Mouse (Mus musculus) heart, adult 8-10 months (tissue): Measurements from ENCODE around the gene Serp1. TPM values are rescaled to one million over a fixed set of nuclear protein-coding genes. Genes with fewer than 3 reads are reported as not detected.

ENCODE experiments used
- DNase-seq: peaks from one replicate; pipeline ENCODE4 v3.0.0; 2022; ENCODE audit warnings: low spot score
- total RNA-seq, 4 experiments: library from RNA; stranded (reverse); gene quantifications; 2 replicates each; pipeline ENCODE4 v1.2.4; 2022

Serp1 gene
- total RNA-seq: 10 to 100 TPM in 2 of 4 experiments, 1 to 10 TPM in 2; 8.8 to 14.1 (median 9.6) TPM

- peak; percentile 99 for DNase-seq
These were observed at the start of gene Serp1, which contains the start of gene Eif2a for GRCm38 (mm10) chr3:58525652-58526407. TSS of gene Serp1 (minus strand) at chr3:58525892. TSS of gene Eif2a (plus strand) at chr3:58525821.

GRCm38 (mm10) chr3:58570821-58571220 lies 45.1 kb upstream of the Serp1 start:
- DNase-seq: no peak

- no peak for DNase-seq
These were observed 35.7 kb upstream of the Serp1 start for GRCm38 (mm10) chr3:58561437-58561836.

GRCm38 (mm10) chr3:58559887-58560286 lies 34.2 kb upstream of the Serp1 start:
- no peak for DNase-seq

- no peak for DNase-seq
These were observed 31.0 kb upstream of the Serp1 start for GRCm38 (mm10) chr3:58556649-58557048.

- DNase-seq: no peak
These were observed 26.5 kb upstream of the Serp1 start for GRCm38 (mm10) chr3:58552001-58552811.

GRCm38 (mm10) chr3:58536573-58536972 lies 10.9 kb upstream of the Serp1 start:
- DNase-seq: no peak

- no peak for DNase-seq
These were observed 681 bp upstream of the Serp1 start for GRCm38 (mm10) chr3:58526408-58526737.

- no peak for DNase-seq
These were observed 526 bp downstream of the Serp1 start for GRCm38 (mm10) chr3:58525166-58525565.

- no peak for DNase-seq
These were observed 1.4 kb downstream of the Serp1 start for GRCm38 (mm10) chr3:58524246-58524645.

GRCm38 (mm10) chr3:58523386-58523785 lies 2.3 kb downstream of the Serp1 start:
- DNase-seq: no peak

GRCm38 (mm10) chr3:58521361-58521760 lies 4.3 kb downstream of the Serp1 start:
- DNase-seq: no peak

GRCm38 (mm10) chr3:58520286-58520685 lies 5.4 kb downstream of the Serp1 start:
- DNase-seq: peak; percentile 23

- DNase-seq: no peak
These were observed 6.2 kb downstream of the Serp1 start for GRCm38 (mm10) chr3:58519536-58519935.

- DNase-seq: no peak
These were observed 6.7 kb downstream of the Serp1 start for GRCm38 (mm10) chr3:58518962-58519361.

- DNase-seq: no peak
These were observed 7.9 kb downstream of the Serp1 start for GRCm38 (mm10) chr3:58517800-58518199.

- no peak for DNase-seq
These were observed 8.4 kb downstream of the Serp1 start for GRCm38 (mm10) chr3:58517258-58517657.

- no peak for DNase-seq
These were observed 9.1 kb downstream of the Serp1 start for GRCm38 (mm10) chr3:58516602-58516976.

- DNase-seq: no peak
These were observed 9.6 kb downstream of the Serp1 start for GRCm38 (mm10) chr3:58515947-58516601.

GRCm38 (mm10) chr3:58513483-58513882 lies 12.2 kb downstream of the Serp1 start:
- no peak for DNase-seq

- no peak for DNase-seq
These were observed 13.0 kb downstream of the Serp1 start for GRCm38 (mm10) chr3:58512740-58513139.

- no peak for DNase-seq
These were observed 14.1 kb downstream of the Serp1 start for GRCm38 (mm10) chr3:58511581-58511980.
